Mouse (Mus musculus): Measurements from ENCODE around the gene Riox1. TPM values are rescaled to one million over a fixed set of nuclear protein-coding genes. Genes with fewer than 3 reads are reported as not detected.

Riox1 gene
- total RNA-seq, 1 experiment: 22.6 TPM

- no peak overlapping the region for H3K4me3 ChIP-seq (ENCODE audit: insufficient read depth in 1 of 2, low read depth in 1 of 2, low read length in 2 of 2, poor library complexity in 1 of 2, severe bottlenecking in 1 of 2)
- peak; percentile 79; the same call in 1 of the 2 replicates for TF ChIP-seq ZC3H11A (IDR thresholded peaks at IDR 0.05; ENCODE audit: borderline replicate concordance, low read depth, low read length)
- no peak for TF ChIP-seq HCFC1 (IDR thresholded peaks at IDR 0.05; ENCODE audit: borderline replicate concordance, insufficient read depth, low read length)
- no peak for TF ChIP-seq CHD2 (IDR thresholded peaks at IDR 0.05; ENCODE audit: low read depth, low read length)
- DNase-seq (ENCODE audit: low read depth, low spot score): no peak
- no peak overlapping the region for H3K27ac ChIP-seq (ENCODE audit: insufficient read depth, low read depth, low read length, poor library complexity, severe bottlenecking)
- H3K36me3 ChIP-seq (ENCODE audit: control insufficient read depth, insufficient read depth, low read length, poor library complexity, severe bottlenecking): no peaks in the 10 kb centered on the region
- no peaks in the 10 kb centered on the region for H3K9me3 ChIP-seq (ENCODE audit: control insufficient read depth, insufficient read depth, low read depth, low read length)
- no peaks in the 10 kb centered on the region; a peak in 1 of 4 replicates for H3K4me1 ChIP-seq (ENCODE audit: control insufficient read depth in 2 of 2, insufficient read depth in 2 of 2, low read length in 2 of 2, poor library complexity in 1 of 2)
- no peak overlapping the region for H3K9ac ChIP-seq (ENCODE audit: insufficient read depth, low read depth, low read length, poor library complexity, severe bottlenecking)
- in situ Hi-C loops (cut with MboI; ENCODE audit: low sequenced_read_pairs in 2 of 2, unreplicated experiment in 2 of 2): no loop called here
Observed at GRCm38 (mm10) chr12:83972117-83972516, 21.7 kb downstream of the Riox1 start.

- in situ Hi-C loops (cut with MboI; ENCODE audit: low sequenced_read_pairs in 2 of 2, unreplicated experiment in 2 of 2): no loop called here
Observed at GRCm38 (mm10) chr12:83978862-83979261, 28.5 kb downstream of the Riox1 start.

DNA sequence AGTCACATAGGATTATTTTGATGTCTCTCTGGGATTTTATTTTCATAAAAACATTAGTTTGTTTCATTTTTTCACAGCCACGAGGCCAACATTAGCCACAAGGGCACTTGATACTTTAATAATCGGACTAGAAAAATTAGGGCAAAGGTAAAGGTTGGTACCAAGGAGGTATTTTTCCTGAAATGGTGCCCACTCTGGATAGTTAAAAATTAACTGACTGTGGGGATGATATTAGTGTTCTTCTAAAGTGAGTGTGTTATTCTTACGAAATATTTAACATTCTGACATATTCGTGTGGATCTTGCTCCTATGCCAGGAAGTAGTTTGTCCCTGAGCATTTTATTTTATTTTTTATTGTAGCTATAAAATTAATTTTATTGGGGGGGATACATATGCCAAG, 31.2 kb downstream of the Riox1 start:
- no peaks in the 10 kb centered on the region for H3K36me3 ChIP-seq (ENCODE audit: control insufficient read depth, insufficient read depth, low read length, poor library complexity, severe bottlenecking)
- H3K4me1 ChIP-seq (ENCODE audit: control insufficient read depth in 2 of 2, insufficient read depth in 2 of 2, low read length in 2 of 2, poor library complexity in 1 of 2): peaks cover 0 to under 1% of the 10 kb centered on the region in 2 experiments; a peak in 1 of 4 replicates
- in situ Hi-C loops (cut with MboI; ENCODE audit: low sequenced_read_pairs in 2 of 2, unreplicated experiment in 2 of 2): no loop called here
- H3K9me3 ChIP-seq (ENCODE audit: control insufficient read depth, insufficient read depth, low read depth, low read length): no peaks in the 10 kb centered on the region
- H3K27ac ChIP-seq (ENCODE audit: insufficient read depth, low read depth, low read length, poor library complexity, severe bottlenecking): no peak overlapping the region
- DNase-seq (ENCODE audit: low read depth, low spot score): no peak
- H3K4me3 ChIP-seq (ENCODE audit: insufficient read depth in 1 of 2, low read depth in 1 of 2, low read length in 2 of 2, poor library complexity in 1 of 2, severe bottlenecking in 1 of 2): no peak overlapping the region
- no peak overlapping the region for H3K9ac ChIP-seq (ENCODE audit: insufficient read depth, low read depth, low read length, poor library complexity, severe bottlenecking)
- TF ChIP-seq ZC3H11A (IDR thresholded peaks at IDR 0.05; ENCODE audit: borderline replicate concordance, low read depth, low read length) (no peak), HCFC1 (IDR thresholded peaks at IDR 0.05; ENCODE audit: borderline replicate concordance, insufficient read depth, low read length) (no peak), CHD2 (IDR thresholded peaks at IDR 0.05; ENCODE audit: low read depth, low read length) (no peak), ZNF384 (IDR thresholded peaks at IDR 0.05; ENCODE audit: low read depth, low read length) (no peak), MAFK (IDR thresholded peaks at IDR 0.05; ENCODE audit: insufficient read depth, low read depth, low read length) (no peak)

More at GRCm38 (mm10) chr12:83978862-83979261, 28.5 kb downstream of the Riox1 start:
- no peak overlapping the region for H3K9ac ChIP-seq (ENCODE audit: insufficient read depth, low read depth, low read length, poor library complexity, severe bottlenecking)
- no peak for DNase-seq (ENCODE audit: low read depth, low spot score)
- H3K9me3 ChIP-seq (ENCODE audit: control insufficient read depth, insufficient read depth, low read depth, low read length): no peaks in the 10 kb centered on the region
- H3K27ac ChIP-seq (ENCODE audit: insufficient read depth, low read depth, low read length, poor library complexity, severe bottlenecking): no peak overlapping the region
- H3K4me1 ChIP-seq (ENCODE audit: control insufficient read depth in 2 of 2, insufficient read depth in 2 of 2, low read length in 2 of 2, poor library complexity in 1 of 2): no peaks in the 10 kb centered on the region; a peak in 1 of 4 replicates
- no peak for TF ChIP-seq ZNF384 (IDR thresholded peaks at IDR 0.05; ENCODE audit: low read depth, low read length)
- no peak for TF ChIP-seq ZC3H11A (IDR thresholded peaks at IDR 0.05; ENCODE audit: borderline replicate concordance, low read depth, low read length)
- H3K4me3 ChIP-seq (ENCODE audit: insufficient read depth in 1 of 2, low read depth in 1 of 2, low read length in 2 of 2, poor library complexity in 1 of 2, severe bottlenecking in 1 of 2): no peak overlapping the region
- no peaks in the 10 kb centered on the region for H3K36me3 ChIP-seq (ENCODE audit: control insufficient read depth, insufficient read depth, low read length, poor library complexity, severe bottlenecking)

GRCm38 (mm10) chr12:83984752-83985151, 34.3 kb downstream of the Riox1 start, which contains the start of gene Heatr4:
Gene Heatr4 (minus strand): TSS chr12:83984852.
- H3K9ac ChIP-seq (ENCODE audit: insufficient read depth, low read depth, low read length, poor library complexity, severe bottlenecking): no peak within 1 kb of the TSS
- TF ChIP-seq ZNF384 (IDR thresholded peaks at IDR 0.05; ENCODE audit: low read depth, low read length) (no peak), MAFK (IDR thresholded peaks at IDR 0.05; ENCODE audit: insufficient read depth, low read depth, low read length) (no peak), HCFC1 (IDR thresholded peaks at IDR 0.05; ENCODE audit: borderline replicate concordance, insufficient read depth, low read length) (no peak), ZC3H11A (IDR thresholded peaks at IDR 0.05; ENCODE audit: borderline replicate concordance, low read depth, low read length) (no peak)
- H3K27ac ChIP-seq (ENCODE audit: insufficient read depth, low read depth, low read length, poor library complexity, severe bottlenecking): no peak within 1 kb of the TSS
- H3K36me3 ChIP-seq (ENCODE audit: control insufficient read depth, insufficient read depth, low read length, poor library complexity, severe bottlenecking): no peaks in the 10 kb centered on the region
- H3K9me3 ChIP-seq (ENCODE audit: control insufficient read depth, insufficient read depth, low read depth, low read length): no peaks in the 10 kb centered on the region
- no peak within 1 kb of the TSS for H3K4me3 ChIP-seq (ENCODE audit: insufficient read depth in 1 of 2, low read depth in 1 of 2, low read length in 2 of 2, poor library complexity in 1 of 2, severe bottlenecking in 1 of 2)
- in situ Hi-C loops (cut with MboI; ENCODE audit: low sequenced_read_pairs in 2 of 2, unreplicated experiment in 2 of 2): loop anchor here (5.0 kb wide), 2 partner anchors 1723 to 1733 kb away; no protein-coding TSS in a partner anchor
- no peak for DNase-seq (ENCODE audit: low read depth, low spot score)
- peaks cover 1 to 3% of the 10 kb centered on the region in 2 experiments; a peak in 1 of 4 replicates for H3K4me1 ChIP-seq (ENCODE audit: control insufficient read depth in 2 of 2, insufficient read depth in 2 of 2, low read length in 2 of 2, poor library complexity in 1 of 2)

- Histone ChIP-seq H3K9me3 (ENCODE audit: control insufficient read depth, insufficient read depth, low read depth, low read length) (no peaks in the 10 kb centered on the region), H3K4me3 (ENCODE audit: insufficient read depth in 1 of 2, low read depth in 1 of 2, low read length in 2 of 2, poor library complexity in 1 of 2, severe bottlenecking in 1 of 2) (peak overlapping the region in 1 of 2 experiments; percentile 71; a peak in 2 of 4 replicates), H3K4me1 (ENCODE audit: control insufficient read depth in 2 of 2, insufficient read depth in 2 of 2, low read length in 2 of 2, poor library complexity in 1 of 2) (peaks cover 1 to 5% of the 10 kb centered on the region in 2 experiments; a peak in 1 of 4 replicates), H3K36me3 (ENCODE audit: control insufficient read depth, insufficient read depth, low read length, poor library complexity, severe bottlenecking) (no peaks in the 10 kb centered on the region), H3K27ac (ENCODE audit: insufficient read depth, low read depth, low read length, poor library complexity, severe bottlenecking) (no peak overlapping the region), H3K9ac (ENCODE audit: insufficient read depth, low read depth, low read length, poor library complexity, severe bottlenecking) (no peak overlapping the region)
- in situ Hi-C loops (cut with MboI; ENCODE audit: low sequenced_read_pairs in 2 of 2, unreplicated experiment in 2 of 2): loop anchor here (5.0 kb wide), 2 partner anchors 1720 to 1730 kb away; no protein-coding TSS in a partner anchor
- no peak for TF ChIP-seq HCFC1 (IDR thresholded peaks at IDR 0.05; ENCODE audit: borderline replicate concordance, insufficient read depth, low read length)
- DNase-seq (ENCODE audit: low read depth, low spot score): no peak
Observed at GRCm38 (mm10) chr12:83987242-83987582, 36.8 kb downstream of the Riox1 start.
